22 mouse cellular contexts compared by ENCODE assay signal in genomic region chr5:16134286-16135094, GRCm38 (mm10).
DNase-seq lines count a peak whose midpoint lies in the region; ATAC-seq and TF ChIP-seq lines count a peak whose summit lies in the region.
"Had no signal": no experiment of that assay in that cellular context is flagged by ENCODE, and none has a peak within 500 bp of the region (broad histone marks: within the 10 kb centered on the region; RNA-seq: fewer than 3 reads in every experiment).

No protein-coding gene starts in this region.

- no peaks in the 10 kb centered on the region for H3K36me3 ChIP-seq in forebrain, embryonic 11.5 days (ENCODE audit: control insufficient read depth, insufficient read depth, low read length)
- H3K36me3 ChIP-seq in forebrain, embryonic 10.5 days (replicated peaks), result no peaks in the 10 kb centered on the region
- H3K36me3 ChIP-seq in forebrain, embryonic 16.5 days (ENCODE audit: control insufficient read depth, insufficient read depth), result no peaks in the 10 kb centered on the region
- no peaks in the 10 kb centered on the region for H3K36me3 ChIP-seq in midbrain, embryonic 14.5 days (ENCODE audit: control insufficient read depth, insufficient read depth, low read length)
- H3K36me3 ChIP-seq: embryonic facial prominence, embryonic 15.5 days; liver, embryonic 12.5 days had no signal

- H3K4me2 ChIP-seq in forebrain, embryonic 11.5 days (ENCODE audit: low read depth, low read length, severe bottlenecking), result no peak overlapping the region
- peak overlapping the region; percentile 18; the same call in 1 of the 2 replicates for H3K4me2 ChIP-seq in forebrain, embryonic 16.5 days (ENCODE audit: low read length)
- H3K4me2 ChIP-seq in midbrain, embryonic 14.5 days (ENCODE audit: low read length), result no peak overlapping the region
- H3K4me2 ChIP-seq: embryonic facial prominence, embryonic 15.5 days; heart, embryonic 11.5 days; liver, embryonic 12.5 days; lung, embryonic 14.5 days had no signal

- no peak for TF ChIP-seq CTCF in brain, embryonic 14.5 days (IDR thresholded peaks at IDR 0.05; ENCODE audit: borderline replicate concordance, extremely low read depth, insufficient read depth, insufficient read length)

- TF ChIP-seq POLR2A in brain, embryonic 14.5 days (IDR thresholded peaks at IDR 0.05; ENCODE audit: borderline replicate concordance, extremely low read depth, insufficient read depth, insufficient read length, poor library complexity, severe bottlenecking), result no peak

- H3K27ac ChIP-seq in forebrain, embryonic 11.5 days (ENCODE audit: low read depth, low read length), result no peak overlapping the region
- H3K27ac ChIP-seq in forebrain, embryonic 10.5 days, result no peak overlapping the region
- peak overlapping the region; percentile 89 for H3K27ac ChIP-seq in forebrain, embryonic 16.5 days (ENCODE audit: low read length)
- 0 out of 2 replicates have a peak overlapping the region, but pooled peaks have one; percentile 21 for H3K27ac ChIP-seq in midbrain, embryonic 14.5 days (replicated peaks; ENCODE audit: low read depth, low read length)
- H3K27ac ChIP-seq: embryonic facial prominence, embryonic 15.5 days; liver, embryonic 12.5 days had no signal

- H3K4me3 ChIP-seq in forebrain, embryonic 11.5 days (ENCODE audit: low read depth, low read length), result no peak overlapping the region
- no peak overlapping the region for H3K4me3 ChIP-seq in forebrain, embryonic 10.5 days
- H3K4me3 ChIP-seq in forebrain, embryonic 16.5 days (replicated peaks; ENCODE audit: low read length), result no peak overlapping the region
- no peak overlapping the region for H3K4me3 ChIP-seq in midbrain, embryonic 14.5 days (replicated peaks; ENCODE audit: low read depth, low read length)
- H3K4me3 ChIP-seq: embryonic facial prominence, embryonic 15.5 days; layer of hippocampus, adult 2 months; liver, embryonic 12.5 days had no signal

- WGBS in forebrain, embryonic 11.5 days, result 54% methylated on average over 6 of the region's 6 CpGs
- WGBS in forebrain, embryonic 10.5 days, result 74% methylated on average over 6 of the region's 6 CpGs
- 15% methylated on average over 6 of the region's 6 CpGs for WGBS in forebrain, embryonic 16.5 days
- WGBS in midbrain, embryonic 14.5 days, result 20% methylated on average over 6 of the region's 6 CpGs

- DNase-seq in forebrain, embryonic 11.5 days (ENCODE audit: low spot score), result no peak
- no peak for DNase-seq in forebrain, embryonic 10.5 days (ENCODE audit: extremely low spot score, low spot score)
- peak; percentile 94 for DNase-seq in brain, embryonic 14.5 days (ENCODE audit: low read depth)
- peak; percentile 67 for DNase-seq in midbrain, embryonic 14.5 days
- DNase-seq in cerebellum, adult 18-20 months, result no peak
- DNase-seq in lung, postnatal 36 days, result no peak
- no peak for DNase-seq in natural killer cell, adult 2 months (ENCODE audit: low spot score in 2 of 2)
- DNase-seq: adrenal gland, postnatal 14 days; cerebellum, adult 11-12 months; cerebellum, postnatal 25 days; heart, postnatal 10 days; kidney, adult 8-10 months; kidney, postnatal 14 days; lung, embryonic 14.5 days; lung, postnatal 4 days; thymus, postnatal 36 days had no signal

- no peaks in the 10 kb centered on the region for H3K9me3 ChIP-seq in forebrain, embryonic 11.5 days (ENCODE audit: control insufficient read depth, low read length)
- H3K9me3 ChIP-seq in forebrain, embryonic 10.5 days, result no peaks in the 10 kb centered on the region
- H3K9me3 ChIP-seq in forebrain, embryonic 16.5 days (ENCODE audit: control insufficient read depth, low read length), result no peaks in the 10 kb centered on the region
- no peaks in the 10 kb centered on the region for H3K9me3 ChIP-seq in midbrain, embryonic 14.5 days (ENCODE audit: control insufficient read depth, low read length)
- H3K9me3 ChIP-seq: embryonic facial prominence, embryonic 15.5 days; liver, embryonic 12.5 days had no signal

- peak; percentile 86 for ATAC-seq in forebrain, embryonic 11.5 days (replicated peaks; ENCODE audit: low FRiP score)
- peak; percentile 93 for ATAC-seq in forebrain, embryonic 16.5 days
- ATAC-seq in midbrain, embryonic 14.5 days (ENCODE audit: low FRiP score, low TSS enrichment), result peak; percentile 85
- ATAC-seq: activated CD4-positive, CD25-positive, alpha-beta regulatory T cell, adult 4 months; liver, embryonic 12.5 days had no signal

- 0 out of 2 replicates have a peak, but pooled peaks cover 3% of the 10 kb centered on the region for H3K4me1 ChIP-seq in forebrain, embryonic 11.5 days (replicated peaks; ENCODE audit: control insufficient read depth, insufficient read depth, low read length)
- H3K4me1 ChIP-seq in forebrain, embryonic 10.5 days, result peaks cover 20% of the 10 kb centered on the region
- peaks cover 14% of the 10 kb centered on the region for H3K4me1 ChIP-seq in forebrain, embryonic 16.5 days (replicated peaks; ENCODE audit: control insufficient read depth, insufficient read depth, low read length)
- peaks cover 10% of the 10 kb centered on the region; the same call in 1 of the 2 replicates for H3K4me1 ChIP-seq in midbrain, embryonic 14.5 days (ENCODE audit: control insufficient read depth, insufficient read depth, low read length)
- H3K4me1 ChIP-seq: embryonic facial prominence, embryonic 15.5 days; liver, embryonic 12.5 days had no signal

- no peak overlapping the region for H3K9ac ChIP-seq in forebrain, embryonic 11.5 days (ENCODE audit: low read length)
- H3K9ac ChIP-seq in forebrain, embryonic 16.5 days (replicated peaks; ENCODE audit: low read depth, low read length), result no peak overlapping the region
- no peak overlapping the region for H3K9ac ChIP-seq in midbrain, embryonic 14.5 days (replicated peaks; ENCODE audit: low read length)
- H3K9ac ChIP-seq: embryonic facial prominence, embryonic 15.5 days; liver, embryonic 12.5 days; lung, embryonic 14.5 days had no signal

- H3K27me3 ChIP-seq in forebrain, embryonic 11.5 days (ENCODE audit: control insufficient read depth, insufficient read depth, low read length), result no peaks in the 10 kb centered on the region
- H3K27me3 ChIP-seq in forebrain, embryonic 10.5 days (ENCODE audit: poor library complexity, severe bottlenecking), result no peaks in the 10 kb centered on the region
- H3K27me3 ChIP-seq in forebrain, embryonic 16.5 days (replicated peaks; ENCODE audit: control insufficient read depth, insufficient read depth, low read length), result no peaks in the 10 kb centered on the region
- H3K27me3 ChIP-seq in midbrain, embryonic 14.5 days (ENCODE audit: control insufficient read depth, insufficient read depth, low read length), result no peaks in the 10 kb centered on the region
- H3K27me3 ChIP-seq: embryonic facial prominence, embryonic 15.5 days; liver, embryonic 12.5 days had no signal

Comparison
In these comparisons a context has a peak if more than half of its experiments do, and no peak if none do; other contexts are left out.
1. H3K27ac ChIP-seq: peak in forebrain, embryonic 16.5 days (single experiment) and midbrain, embryonic 14.5 days (single experiment); none in forebrain, embryonic 11.5 days (single experiment) and forebrain, embryonic 10.5 days (single experiment).
2. DNase-seq: peak in brain, embryonic 14.5 days (single experiment) and midbrain, embryonic 14.5 days (single experiment); none in forebrain, embryonic 11.5 days (single experiment), forebrain, embryonic 10.5 days (single experiment), cerebellum, adult 18-20 months (0 of 2), lung, postnatal 36 days (single experiment) and natural killer cell, adult 2 months (0 of 2).
3. Peak in every context shown above with its lines, with median percentiles within 50 percentile points of each other: ATAC-seq.